Mouse (Mus musculus) skeletal muscle tissue, postnatal 0 days (tissue): Measurements from ENCODE around the gene Aldh1l1. TPM values are rescaled to one million over a fixed set of nuclear protein-coding genes. Genes with fewer than 3 reads are reported as not detected.

Source experiments
- polyA plus RNA-seq: library from polyadenylated mRNA; unstranded; fragments of >200 nt; fragmentation: Nextera tagmentation; extraction: Ambion mirVana; gene quantifications from 2 replicates; pipeline ENCODE4 v1.2.1, GENCODE M21; 2015

Aldh1l1 gene
- polyA plus RNA-seq = 2.0 and 7.0 TPM in 2 replicates

GRCm38 (mm10) chr6:90486176-90486921 is at the start of gene Aldh1l1:
Gene Aldh1l1, plus strand, starts transcription at chr6:90486427.

GRCm38 (mm10) chr6:90462181-90462706 is 24.0 kb upstream of the Aldh1l1 start, which contains the start of gene Klf15:
Gene Klf15, plus strand, starts transcription at chr6:90462576.

GRCm38 (mm10) chr6:90604533-90605297 is 118.5 kb downstream of the Aldh1l1 start, which contains the start of gene Slc41a3:
Gene Slc41a3, plus strand, starts transcription at chr6:90604725.

Other genes starting within 250 kb of the Aldh1l1 start
- not detected in 2 replicates for gene Vmn1r54, start 240.1 kb upstream of the Aldh1l1 start, polyA plus RNA-seq
- 0.15 TPM in 1 of 2 replicates, not detected in the other for gene BC048671, start 185.2 kb upstream of the Aldh1l1 start, polyA plus RNA-seq
- 0.12 and 0.15 TPM in 2 replicates for gene Chst13, start 161.2 kb upstream of the Aldh1l1 start, polyA plus RNA-seq
- not detected in 2 replicates for gene Uroc1, start 153.1 kb upstream of the Aldh1l1 start, polyA plus RNA-seq
- 5.5 and 6.6 TPM in 2 replicates for gene Zxdc, start 116.9 kb upstream of the Aldh1l1 start, polyA plus RNA-seq
- 0.28 and 0.42 TPM in 2 replicates for gene Cfap100, start 57.6 kb upstream of the Aldh1l1 start, polyA plus RNA-seq
- gene Klf15, start 23.9 kb upstream of the Aldh1l1 start, polyA plus RNA-seq = 9.6 and 13.0 TPM in 2 replicates
- 20.6 and 22.3 TPM in 2 replicates for gene Slc41a3, start 118.3 kb downstream of the Aldh1l1 start, polyA plus RNA-seq